Mouse (Mus musculus): ENCODE results near the gene Nedd9.

DNA sequence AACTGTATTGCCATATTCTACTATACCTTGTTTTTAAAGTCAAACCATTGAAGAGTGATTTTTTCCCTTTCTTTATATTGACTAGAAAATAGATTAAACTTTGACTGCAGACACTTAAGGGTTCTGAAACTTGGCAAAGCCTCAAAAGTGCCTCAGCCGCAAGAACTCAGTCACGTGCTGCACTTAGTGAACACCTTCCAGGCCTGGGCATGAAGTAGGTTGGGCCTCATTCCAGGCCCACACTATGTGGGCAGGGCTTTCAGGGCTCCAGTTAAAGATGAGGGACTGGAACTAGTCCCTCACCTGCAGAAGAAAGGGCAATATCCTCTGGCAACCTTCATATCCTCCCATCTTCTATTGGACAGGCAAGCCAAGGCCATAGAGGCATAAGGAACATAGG, 131.6 kb downstream of the Nedd9 start:
- TF ChIP-seq CTCF (conservative IDR thresholded peaks at IDR 0.05 in 1 of 2, IDR thresholded peaks at IDR 0.05 in 1 of 2; ENCODE audit: low read depth in 2 of 2, low read length in 2 of 2), result no peak
- peak; percentile 73 for TF ChIP-seq USF1 (IDR thresholded peaks at IDR 0.05; ENCODE audit: low read depth, low read length)
